Mouse (Mus musculus) layer of hippocampus, adult 18-20 months (tissue): Measurements from ENCODE around the gene Cyp2g1. TPM values are rescaled to one million over a fixed set of nuclear protein-coding genes. Genes with fewer than 3 reads are reported as not detected.
"Not testable (repeated sequence)": the region's sequence is repeated elsewhere in the genome, so short reads cannot be mapped to it uniquely, and the experiment has no call there.

ENCODE experiments used
- DNase-seq, 2 experiments: peaks; one replicate each; pipeline ENCODE4 v3.0.0; 2022; ENCODE audit warnings: low spot score in 2 of 2
- long read RNA-seq: library from polyadenylated mRNA; stranded (forward); transcript quantifications from one replicate; pipeline ENCODE4 v2.0.0, GENCODE M21; 2021
- total RNA-seq, 2 experiments: library from RNA; stranded (reverse); gene quantifications; 2 replicates each; pipeline ENCODE4 v1.2.3; 2021

Gene Cyp2g1
- total RNA-seq = not detected
- long read RNA-seq = 0 reads

DNA sequence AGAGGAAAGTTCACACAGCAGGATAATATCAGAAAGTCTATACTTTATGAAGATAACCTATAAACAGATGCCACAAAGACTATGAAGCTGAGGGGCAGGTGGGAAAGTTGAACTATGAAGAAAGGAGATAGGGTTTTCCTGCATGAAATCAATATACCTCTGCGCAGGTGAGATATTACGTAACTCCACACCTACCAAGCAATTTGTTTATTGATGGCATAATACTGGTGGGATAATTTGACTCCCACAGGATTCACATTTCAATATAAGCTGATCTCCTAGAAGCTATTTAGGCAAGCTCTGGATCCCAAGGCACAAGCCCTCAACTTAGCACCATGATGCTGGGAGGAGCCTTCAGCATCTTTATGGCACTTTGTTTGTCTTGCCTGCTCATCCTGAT is at the start of gene Cyp2g1:
Gene Cyp2g1, plus strand, starts transcription at position 301 of the 400 bp plus-strand sequence.
- no peak for DNase-seq

DNA sequence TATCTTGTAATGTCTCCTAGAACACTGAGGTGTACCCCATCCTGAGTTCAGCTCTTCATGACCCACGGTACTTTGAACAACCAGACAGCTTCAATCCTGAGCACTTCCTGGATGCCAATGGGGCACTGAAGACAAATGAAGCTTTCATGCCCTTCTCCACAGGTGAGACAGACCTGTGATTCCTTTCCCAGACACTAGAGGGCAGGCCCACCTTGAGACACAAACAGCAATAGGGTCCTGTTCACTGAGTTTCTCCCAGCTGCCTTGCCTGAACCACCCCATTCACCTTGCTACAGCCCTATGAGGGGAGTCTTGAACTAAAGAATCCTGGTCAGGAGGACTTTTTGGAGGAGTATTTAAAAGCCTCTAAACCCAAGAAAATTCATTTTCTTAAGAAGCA is 41.6 kb upstream of the Cyp2g1 start:
- DNase-seq = no peak

DNA sequence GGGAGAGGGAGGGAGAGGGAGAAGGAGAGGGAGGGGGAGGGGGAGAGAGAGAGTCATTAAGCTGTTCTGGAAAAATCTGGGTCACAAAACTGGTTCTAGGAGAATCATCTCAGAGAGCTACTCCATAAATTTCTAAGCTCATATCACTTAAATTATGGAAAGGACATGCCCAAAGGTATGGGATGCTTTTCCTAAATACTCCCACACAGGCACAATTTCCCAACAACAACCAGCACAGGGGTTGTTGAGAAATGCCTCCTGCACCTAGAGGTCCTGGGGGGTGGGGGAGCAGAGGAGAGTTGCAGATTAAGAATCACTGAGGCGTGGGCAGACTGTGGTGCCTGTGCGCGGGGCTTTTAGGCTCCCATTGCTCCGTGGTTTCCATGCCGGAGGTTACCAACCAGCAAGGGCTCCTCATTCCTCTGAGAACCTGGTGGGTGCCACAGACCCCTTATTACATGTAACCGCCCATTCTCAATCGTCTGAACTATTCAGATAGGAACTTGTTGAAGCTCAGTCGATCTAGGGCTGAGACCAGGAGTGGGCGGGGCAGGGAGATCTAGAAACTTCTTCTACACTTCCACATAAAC is 38.7 kb upstream of the Cyp2g1 start:
- no peak for DNase-seq

DNA sequence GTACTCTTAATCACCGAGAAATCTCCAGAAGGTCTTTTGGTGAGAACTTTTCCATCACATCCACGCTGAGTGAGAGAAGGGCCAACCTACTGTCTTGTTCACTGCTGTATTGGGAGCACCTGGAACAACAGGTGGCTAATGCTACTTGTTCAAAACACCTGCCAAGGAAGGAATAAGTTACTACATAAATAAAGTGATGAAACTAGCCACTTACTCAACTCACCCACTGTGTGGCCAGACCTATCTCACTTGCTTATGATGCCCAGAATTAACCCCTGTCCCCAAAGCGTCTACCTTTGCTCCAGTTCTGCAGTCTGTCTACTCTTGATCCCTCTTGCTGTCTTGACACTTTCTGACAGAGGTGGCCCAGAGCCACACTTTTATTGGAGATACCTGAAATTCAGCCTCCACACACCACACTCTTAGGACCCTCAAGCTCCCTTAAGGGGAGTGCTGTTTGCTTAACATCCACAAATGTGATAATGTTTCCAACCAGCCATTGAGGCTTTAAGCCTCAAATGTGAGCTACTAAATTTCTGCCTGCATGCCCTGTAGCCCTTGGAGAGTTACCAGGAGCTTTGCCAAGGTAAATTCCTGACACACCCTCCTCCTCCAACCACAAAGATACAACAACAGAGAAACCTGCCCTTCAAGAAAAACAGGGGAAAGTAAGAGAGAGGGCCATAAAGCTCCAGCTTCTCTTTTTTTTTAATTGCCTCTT is 35.7 kb upstream of the Cyp2g1 start:
- DNase-seq = no peak

DNA sequence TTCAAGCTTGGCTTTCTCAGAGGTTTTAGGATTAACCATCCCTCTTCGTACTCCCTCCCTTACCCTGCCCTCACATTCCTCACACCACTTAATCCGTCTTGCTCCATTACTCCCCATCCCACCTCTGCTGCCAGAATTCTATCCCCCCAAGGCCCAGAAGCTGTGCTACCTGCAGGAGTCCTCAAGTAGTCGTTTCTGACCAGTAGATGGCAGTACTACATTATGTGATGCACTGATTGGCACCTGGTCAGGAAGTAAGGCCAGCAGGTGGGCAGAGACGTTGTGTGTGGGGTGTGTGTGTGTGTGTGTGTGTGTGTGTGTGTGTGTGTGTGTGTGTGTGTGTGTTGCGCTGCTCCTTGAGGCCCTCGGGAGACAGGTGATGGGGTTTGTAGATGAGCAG is 32.8 kb upstream of the Cyp2g1 start:
- DNase-seq = peak in 1 of 2 experiments; percentile 8

- DNase-seq = no peak
Measured at GRCm38 (mm10) chr7:26777806-26778205, 30.9 kb upstream of the Cyp2g1 start.

DNA sequence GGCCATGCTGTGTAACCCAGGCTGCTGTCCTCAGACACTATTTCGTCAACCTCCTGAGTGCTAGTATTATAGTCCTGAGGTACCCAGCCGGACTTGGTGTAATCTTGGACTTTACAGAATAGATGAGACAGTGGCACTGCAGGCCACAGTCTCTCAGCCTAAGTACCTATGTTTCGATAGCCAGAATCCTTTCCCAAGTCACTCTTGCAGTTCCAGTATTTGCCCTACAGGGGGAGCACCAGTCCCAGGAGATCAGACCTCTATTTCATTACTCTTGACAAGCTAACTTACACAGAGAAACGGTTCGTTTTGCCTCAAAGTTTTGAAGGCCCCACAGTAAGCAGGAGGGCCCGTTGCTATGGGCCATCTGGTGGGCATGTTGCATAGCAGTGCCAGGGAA is 30.2 kb upstream of the Cyp2g1 start:
- DNase-seq = peak; percentile 39 to 70

- peak in 1 of 2 experiments; percentile 16 for DNase-seq
Measured at GRCm38 (mm10) chr7:26779799-26780416, 28.8 kb upstream of the Cyp2g1 start.

GRCm38 (mm10) chr7:26780510-26780909 is 28.2 kb upstream of the Cyp2g1 start:
- DNase-seq = peak; percentile 14 to 31

- no peak for DNase-seq
Measured at GRCm38 (mm10) chr7:26780998-26781766, 27.5 kb upstream of the Cyp2g1 start.

DNA sequence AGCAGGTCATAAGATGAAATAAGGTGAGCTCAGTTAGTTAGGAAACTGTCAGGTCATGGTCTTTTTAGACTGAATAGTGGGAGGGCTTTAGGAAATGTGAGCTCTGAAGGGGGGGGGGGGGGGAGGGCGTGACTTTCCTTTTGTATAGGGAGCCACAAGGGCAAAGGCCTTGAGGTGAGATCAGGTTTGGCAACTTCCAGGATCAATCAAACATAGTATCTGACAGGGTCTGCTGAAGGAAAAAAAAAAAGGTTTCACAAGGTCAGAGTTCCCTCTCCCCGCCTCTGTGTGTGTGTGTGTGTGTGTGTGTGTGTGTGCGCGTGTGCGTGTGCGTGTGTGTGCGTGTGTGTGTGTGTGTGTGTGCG is 26.9 kb upstream of the Cyp2g1 start:
- no peak for DNase-seq

DNA sequence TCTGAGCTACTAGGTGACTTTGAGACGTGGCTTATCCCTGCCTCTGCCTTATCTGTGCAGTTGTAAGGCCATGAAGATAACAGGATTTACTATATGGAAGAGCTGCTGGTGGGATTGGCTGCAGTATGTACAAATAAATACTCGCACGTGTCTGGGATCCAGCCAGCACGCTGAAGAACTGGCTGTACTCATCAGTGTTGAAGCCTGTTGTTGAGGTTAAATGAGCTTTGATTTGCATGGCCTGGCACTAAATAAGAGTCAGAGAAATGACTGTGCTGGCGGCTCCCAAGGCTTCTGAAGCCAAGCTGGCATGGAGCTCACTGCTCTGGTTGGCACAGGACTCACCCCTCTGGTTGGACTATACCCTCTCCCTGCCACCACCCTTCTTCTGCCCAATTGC is 25.5 kb upstream of the Cyp2g1 start:
- DNase-seq = peak in 1 of 2 experiments; percentile 63

DNA sequence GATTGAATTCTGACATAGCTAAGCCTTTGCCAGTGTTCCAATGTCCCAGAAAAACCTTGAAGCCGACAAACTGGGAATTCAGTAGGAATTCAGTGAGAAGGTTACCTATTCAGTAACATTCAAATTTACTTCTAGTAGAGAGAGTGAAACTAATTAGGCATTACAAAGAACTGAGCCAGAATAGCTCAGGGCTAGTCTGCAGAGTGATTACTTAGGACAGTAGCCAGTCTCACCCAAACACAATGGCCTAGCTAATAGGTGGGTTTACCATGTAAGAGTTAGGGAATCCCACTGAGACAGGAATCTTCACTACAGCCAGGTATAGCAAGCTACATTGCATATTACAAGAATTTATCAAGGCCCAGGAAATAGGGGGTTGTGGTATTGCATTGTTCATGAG is 22.7 kb upstream of the Cyp2g1 start:
- DNase-seq = not testable (repeated sequence)

GRCm38 (mm10) chr7:26789984-26790383 is 18.7 kb upstream of the Cyp2g1 start:
- no peak for DNase-seq

DNA sequence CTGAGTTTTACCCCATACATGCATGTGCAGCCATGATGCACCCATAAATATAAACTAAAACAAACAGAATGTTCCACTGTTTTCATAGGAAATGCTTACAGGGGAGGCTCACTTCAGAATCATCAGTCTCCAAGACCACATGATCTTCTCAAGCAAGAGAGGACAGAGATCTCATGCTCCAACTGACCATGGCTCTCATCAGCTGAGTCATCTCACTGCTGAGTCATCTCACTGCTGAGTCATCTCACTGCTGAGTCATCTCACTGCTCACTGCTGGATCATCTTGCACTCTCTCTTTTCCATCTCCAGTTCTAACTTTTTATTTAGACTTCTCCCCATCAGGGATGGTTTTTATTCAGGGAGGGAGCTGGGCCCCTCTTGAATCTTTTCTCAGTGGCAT is 8.6 kb upstream of the Cyp2g1 start:
- no peak for DNase-seq

- DNase-seq = no peak
Measured at GRCm38 (mm10) chr7:26800996-26801395, 7.7 kb upstream of the Cyp2g1 start.

- DNase-seq = not testable (repeated sequence)
Measured at GRCm38 (mm10) chr7:26831556-26832292, 23.0 kb downstream of the Cyp2g1 start.

DNA sequence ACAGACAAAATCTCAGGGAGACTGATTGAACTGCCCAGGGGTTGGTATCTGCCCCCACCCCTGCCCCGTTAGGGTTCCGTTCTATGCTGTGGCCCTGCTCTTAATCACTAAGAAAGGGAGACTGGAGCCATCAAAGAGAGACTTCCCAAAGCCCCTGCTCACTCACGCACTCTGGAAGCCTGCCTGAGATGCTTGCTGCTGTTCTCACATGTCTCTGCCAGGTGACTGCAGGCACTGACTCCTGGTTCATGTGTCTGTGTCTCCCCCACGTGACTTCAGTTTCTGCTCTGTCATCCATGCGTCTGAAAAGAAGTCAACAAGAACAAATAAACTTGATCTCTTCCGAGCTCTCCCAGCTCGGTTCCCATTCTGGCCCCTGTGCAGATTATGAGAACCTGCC is 24.0 kb downstream of the Cyp2g1 start:
- DNase-seq = not testable (repeated sequence)

GRCm38 (mm10) chr7:26835059-26835458 is 26.4 kb downstream of the Cyp2g1 start, which contains the start of gene Cyp2a5:
Gene Cyp2a5, plus strand, starts transcription at chr7:26835305.
- DNase-seq = not testable (repeated sequence)

DNA sequence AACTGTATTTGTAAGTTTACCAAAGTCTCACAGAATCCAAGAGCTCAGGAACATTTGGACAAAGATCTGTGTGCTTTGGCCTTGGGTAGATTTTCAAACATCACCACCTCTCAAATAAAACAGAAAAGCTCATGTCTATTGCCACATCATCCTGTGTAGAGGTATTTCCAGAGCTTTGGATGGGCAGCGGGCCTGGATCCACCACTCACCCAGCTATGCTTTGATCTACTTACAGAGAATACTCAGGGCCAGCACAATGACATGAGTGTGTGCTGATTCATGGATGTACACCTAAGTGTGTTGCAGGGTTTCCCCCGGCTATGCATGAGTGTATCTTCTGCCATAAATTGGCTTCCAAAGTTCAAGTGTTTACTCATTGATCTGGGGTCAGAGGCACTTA is 34.7 kb downstream of the Cyp2g1 start:
- not testable (repeated sequence) for DNase-seq

- not testable (repeated sequence) for DNase-seq
Measured at GRCm38 (mm10) chr7:26850063-26850462, 41.4 kb downstream of the Cyp2g1 start.
